Mouse (Mus musculus) testis, adult 2 months (tissue): ENCODE measurements around the gene Cyp2u1. TPM values are rescaled to one million over a fixed set of nuclear protein-coding genes. Genes with fewer than 3 reads are reported as not detected.

Source experiments
- H3K27ac ChIP-seq: fragments of 200-500 bp; 2 replicates; pipeline ENCODE4 v1.5.1; 2012; ENCODE audit warnings: low read depth, low read length; ENCODE audit not compliant: control insufficient read depth, insufficient read depth
- H3K27me3 ChIP-seq: fragments of 200-500 bp; 2 replicates; pipeline ENCODE4 v1.6.1; 2012; ENCODE audit warnings: mild to moderate bottlenecking, low read length, moderate library complexity; ENCODE audit not compliant: control insufficient read depth, insufficient read depth
- H3K36me3 ChIP-seq: fragments of 200-500 bp; 2 replicates; pipeline ENCODE4 v1.6.1; 2012; ENCODE audit warnings: mild to moderate bottlenecking, low read length; ENCODE audit not compliant: control insufficient read depth, insufficient read depth
- H3K4me1 ChIP-seq: fragments of 200-500 bp; 2 replicates; pipeline ENCODE4 v1.6.1; 2012; ENCODE audit warnings: low read length; ENCODE audit not compliant: control insufficient read depth, insufficient read depth
- H3K4me3 ChIP-seq: fragments of 200-500 bp; 2 replicates; pipeline ENCODE4 v1.5.1; 2012; ENCODE audit warnings: low read depth, mild to moderate bottlenecking, low read length, moderate library complexity, mixed read lengths; ENCODE audit not compliant: control insufficient read depth
- CTCF ChIP-seq: fragments of 200-500 bp; IDR thresholded peaks from 2 replicates; pipeline ENCODE4 v1.5.1; 2012; ENCODE audit warnings: low read depth, mild to moderate bottlenecking, inconsistent platforms, low read length, moderate library complexity; ENCODE audit not compliant: control insufficient read depth, insufficient read depth, insufficient replicate concordance
- POLR2A ChIP-seq: fragments of 200-500 bp; IDR thresholded peaks from 2 replicates; pipeline ENCODE4 v1.6.1; 2012; ENCODE audit warnings: low read depth, mild to moderate bottlenecking, inconsistent platforms, low read length, moderate library complexity; ENCODE audit not compliant: control insufficient read depth
- polyA plus RNA-seq: library from polyadenylated mRNA; depleted of rRNA; stranded (reverse); fragments of >200 nt; gene quantifications from 2 replicates; pipeline ENCODE4 v1.2.3, GENCODE M21; 2012

Cyp2u1 gene
- polyA plus RNA-seq, 1 experiment = 4.6 TPM

DNA sequence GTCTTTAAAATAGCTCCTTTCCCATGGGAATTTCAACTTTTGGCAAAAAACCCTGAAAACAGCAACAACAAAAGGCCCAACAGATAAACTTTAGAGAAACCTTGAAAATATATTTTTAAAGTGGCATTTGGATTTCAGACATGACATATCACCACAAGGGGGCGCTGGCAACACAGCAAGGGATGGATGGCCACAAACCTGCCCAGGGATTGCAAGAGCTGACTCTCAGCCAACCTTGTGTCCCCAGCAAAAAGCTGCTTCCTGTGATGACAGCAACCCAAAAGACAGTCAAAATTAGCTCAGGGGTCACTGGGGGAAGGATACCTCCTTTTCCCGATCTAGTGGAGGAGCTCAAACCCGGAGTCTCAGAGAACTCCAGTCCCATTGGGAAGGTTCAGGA, 17.2 kb upstream of the Cyp2u1 start:
- H3K27me3 ChIP-seq = no peaks in the 10 kb centered on the region
- H3K4me1 ChIP-seq = 0 out of 2 replicates have a peak, but pooled peaks cover 4% of the 10 kb centered on the region
- no peak overlapping the region for H3K4me3 ChIP-seq
- no peak for TF ChIP-seq POLR2A
- peak; percentile 70; the same call in 1 of the 2 replicates for TF ChIP-seq CTCF
- H3K36me3 ChIP-seq = no peaks in the 10 kb centered on the region
- no peak overlapping the region for H3K27ac ChIP-seq

DNA sequence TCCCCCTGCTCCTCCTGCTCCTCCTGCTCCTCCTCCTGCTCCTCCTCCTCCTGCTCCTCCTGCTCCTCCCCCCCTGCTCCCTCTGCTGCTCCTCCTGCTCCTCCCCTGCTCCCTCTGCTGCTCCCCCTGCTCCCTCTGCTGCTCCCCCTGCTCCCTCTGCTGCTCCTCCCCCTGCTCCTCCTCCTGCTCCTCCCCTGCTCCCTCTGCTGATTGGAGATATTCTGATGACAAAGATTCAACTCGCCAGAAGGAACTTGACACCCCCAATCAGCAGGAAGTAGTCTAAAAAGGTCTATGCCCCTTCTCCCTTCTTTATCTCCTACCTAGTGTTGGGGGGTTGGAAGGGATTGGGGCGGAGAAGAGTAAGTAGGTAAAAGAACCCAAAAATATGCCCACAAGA, 15.2 kb upstream of the Cyp2u1 start:
- no peaks in the 10 kb centered on the region for H3K36me3 ChIP-seq
- 0 out of 2 replicates have a peak, but pooled peaks cover 4% of the 10 kb centered on the region for H3K4me1 ChIP-seq
- H3K27me3 ChIP-seq = no peaks in the 10 kb centered on the region
- H3K4me3 ChIP-seq = no peak overlapping the region
- TF ChIP-seq CTCF = no peak
- TF ChIP-seq POLR2A = no peak
- no peak overlapping the region for H3K27ac ChIP-seq

- TF ChIP-seq POLR2A = no peak
- no peak for TF ChIP-seq CTCF
- Histone ChIP-seq H3K27me3 (no peaks in the 10 kb centered on the region), H3K27ac (no peak overlapping the region), H3K36me3 (no peaks in the 10 kb centered on the region), H3K4me1 (0 out of 2 replicates have a peak, but pooled peaks cover 4% of the 10 kb centered on the region), H3K4me3 (no peak overlapping the region)
These were observed 14.1 kb upstream of the Cyp2u1 start for GRCm38 (mm10) chr3:131317126-131317525.

GRCm38 (mm10) chr3:131315957-131316510, 13.0 kb upstream of the Cyp2u1 start:
- Histone ChIP-seq H3K36me3 (no peaks in the 10 kb centered on the region), H3K4me1 (no peaks in the 10 kb centered on the region), H3K4me3 (peak overlapping the region; percentile 75), H3K27ac (no peak overlapping the region), H3K27me3 (no peaks in the 10 kb centered on the region)
- TF ChIP-seq POLR2A (peak; percentile 79; the same call in 1 of the 2 replicates), CTCF (no peak)

GRCm38 (mm10) chr3:131312340-131312739, 9.3 kb upstream of the Cyp2u1 start:
- Histone ChIP-seq H3K36me3 (no peaks in the 10 kb centered on the region), H3K4me1 (no peaks in the 10 kb centered on the region), H3K27me3 (no peaks in the 10 kb centered on the region), H3K4me3 (no peak overlapping the region), H3K27ac (no peak overlapping the region)
- no peak for TF ChIP-seq CTCF
- no peak for TF ChIP-seq POLR2A

DNA sequence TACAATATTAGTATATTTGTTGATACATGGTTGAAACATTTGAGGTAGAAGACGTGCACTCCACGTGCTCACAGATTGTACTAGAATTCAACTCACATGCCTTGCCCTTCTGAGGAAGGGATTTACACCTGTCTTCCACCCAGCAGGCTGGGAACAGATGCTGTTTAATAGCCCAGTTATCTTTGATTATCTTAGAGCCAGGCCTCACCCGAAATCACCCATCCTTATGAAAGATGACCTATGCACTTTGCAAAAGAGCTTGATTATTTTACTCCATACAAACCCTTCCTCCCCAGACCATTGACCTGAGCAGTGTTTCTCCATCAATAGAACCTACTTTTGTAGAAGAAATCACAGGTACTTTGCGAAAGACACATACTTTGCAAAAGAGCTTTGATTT, 7.5 kb upstream of the Cyp2u1 start:
- H3K4me1 ChIP-seq = no peaks in the 10 kb centered on the region
- TF ChIP-seq POLR2A (no peak), CTCF (no peak)

DNA sequence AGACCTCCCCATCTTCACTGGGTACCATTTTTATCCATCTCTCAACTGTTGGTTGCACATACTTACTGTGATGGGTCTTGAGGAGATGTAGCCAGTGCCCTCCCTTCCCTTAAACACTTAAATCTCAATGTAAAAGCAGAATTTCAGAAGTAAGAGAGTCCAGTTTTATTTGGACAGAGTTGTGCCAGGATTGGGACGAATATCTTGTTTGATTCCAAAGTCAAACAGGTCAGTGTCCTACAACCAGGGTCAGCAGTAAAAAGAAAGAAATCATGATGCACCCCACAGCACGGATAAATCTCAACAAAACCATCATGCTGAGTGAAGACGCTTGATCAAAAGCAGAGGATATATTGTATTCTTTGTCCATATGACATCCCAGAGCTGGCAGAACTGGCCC, 4.8 kb upstream of the Cyp2u1 start:
- no peak overlapping the region for H3K27ac ChIP-seq
- no peak overlapping the region for H3K4me3 ChIP-seq
- H3K4me1 ChIP-seq = peaks cover 2% of the 10 kb centered on the region; the same call in 1 of the 2 replicates
- TF ChIP-seq CTCF = no peak
- TF ChIP-seq POLR2A = no peak
- no peaks in the 10 kb centered on the region for H3K36me3 ChIP-seq
- no peaks in the 10 kb centered on the region for H3K27me3 ChIP-seq

More for the DNA sequence above, 7.5 kb upstream of the Cyp2u1 start:
- no peaks in the 10 kb centered on the region for H3K27me3 ChIP-seq
- H3K27ac ChIP-seq = no peak overlapping the region
- no peak overlapping the region for H3K4me3 ChIP-seq
- no peaks in the 10 kb centered on the region for H3K36me3 ChIP-seq
